11 mouse cellular contexts compared by ENCODE assay signal in the genomic region with DNA sequence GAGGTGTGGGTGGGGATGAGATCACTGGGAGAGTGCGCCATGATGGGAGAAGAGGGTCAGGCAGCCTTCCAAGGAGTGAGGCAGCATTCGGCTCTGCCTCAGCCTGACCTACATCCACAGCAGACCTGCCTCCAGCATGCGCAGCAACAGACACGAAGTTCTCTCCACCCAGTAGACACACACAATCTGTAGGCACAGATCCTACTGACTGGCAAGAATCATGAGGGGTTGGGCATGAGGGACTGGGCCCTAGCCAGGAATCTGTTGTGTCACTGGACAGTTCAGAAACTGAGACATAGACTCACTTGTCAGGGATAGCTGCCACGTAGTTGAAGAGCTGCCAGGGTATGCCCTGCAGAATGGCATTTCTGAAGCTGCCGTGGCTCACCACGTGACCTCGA. TPM values are rescaled to one million over a fixed set of nuclear protein-coding genes. Genes with fewer than 3 reads are reported as not detected.
DNase-seq lines count a peak whose midpoint lies in the region; ATAC-seq lines count a peak whose summit lies in the region.
"Had no signal": no experiment of that assay in that cellular context is flagged by ENCODE, and none has a peak within 500 bp of the region (broad histone marks: within the 10 kb centered on the region; RNA-seq: fewer than 3 reads in every experiment).

No protein-coding gene starts in this region.

- H3K36me3 ChIP-seq in liver, embryonic 11.5 days (ENCODE audit: control insufficient read depth, insufficient read depth, low read length): no peaks in the 10 kb centered on the region
- H3K36me3 ChIP-seq in forebrain, embryonic 12.5 days (replicated peaks): no peaks in the 10 kb centered on the region
- no peaks in the 10 kb centered on the region for H3K36me3 ChIP-seq in forebrain, embryonic 13.5 days (ENCODE audit: poor library complexity, severe bottlenecking)
- H3K36me3 ChIP-seq: G1E; limb, embryonic 15.5 days had no signal

- H3K9ac ChIP-seq in liver, embryonic 11.5 days (ENCODE audit: low read depth, low read length): no peak overlapping the region
- no peak overlapping the region for H3K9ac ChIP-seq in forebrain, embryonic 12.5 days
- no peak overlapping the region for H3K9ac ChIP-seq in forebrain, embryonic 13.5 days
- H3K9ac ChIP-seq: limb, embryonic 15.5 days had no signal

- no peaks in the 10 kb centered on the region for H3K9me3 ChIP-seq in liver, embryonic 11.5 days (ENCODE audit: control insufficient read depth, low read length)
- H3K9me3 ChIP-seq in forebrain, embryonic 12.5 days: no peaks in the 10 kb centered on the region
- H3K9me3 ChIP-seq in forebrain, embryonic 13.5 days (replicated peaks): no peaks in the 10 kb centered on the region
- H3K9me3 ChIP-seq: G1E; limb, embryonic 15.5 days had no signal

- ATAC-seq in liver, embryonic 11.5 days (replicated peaks; ENCODE audit: low FRiP score): no peak
- ATAC-seq in forebrain, embryonic 12.5 days (ENCODE audit: low FRiP score): no peak
- ATAC-seq in forebrain, embryonic 13.5 days: no peak

- no peak overlapping the region for H3K4me3 ChIP-seq in liver, embryonic 11.5 days (ENCODE audit: low read depth, low read length)
- no peak overlapping the region for H3K4me3 ChIP-seq in forebrain, embryonic 12.5 days (replicated peaks)
- no peak overlapping the region for H3K4me3 ChIP-seq in forebrain, embryonic 13.5 days
- H3K4me3 ChIP-seq: limb, embryonic 15.5 days had no signal

- intact Hi-C loops in left cerebral cortex, postnatal 25 days (cut with DNase I): no loop called here

- H3K27me3 ChIP-seq in liver, embryonic 11.5 days (replicated peaks; ENCODE audit: control insufficient read depth, insufficient read depth, low read length): no peaks in the 10 kb centered on the region
- H3K27me3 ChIP-seq in forebrain, embryonic 12.5 days: no peaks in the 10 kb centered on the region
- H3K27me3 ChIP-seq in forebrain, embryonic 13.5 days: no peaks in the 10 kb centered on the region
- H3K27me3 ChIP-seq: limb, embryonic 15.5 days had no signal

- no peak overlapping the region for H3K27ac ChIP-seq in liver, embryonic 11.5 days (ENCODE audit: low read depth, low read length)
- H3K27ac ChIP-seq in forebrain, embryonic 12.5 days: no peak overlapping the region
- H3K27ac ChIP-seq in forebrain, embryonic 13.5 days: no peak overlapping the region
- H3K27ac ChIP-seq: limb, embryonic 15.5 days; macrophage had no signal

- no peaks in the 10 kb centered on the region for H3K4me1 ChIP-seq in liver, embryonic 11.5 days (replicated peaks; ENCODE audit: control insufficient read depth, insufficient read depth, low read length)
- no peaks in the 10 kb centered on the region for H3K4me1 ChIP-seq in forebrain, embryonic 12.5 days
- H3K4me1 ChIP-seq in forebrain, embryonic 13.5 days: no peaks in the 10 kb centered on the region
- H3K4me1 ChIP-seq: limb, embryonic 15.5 days had no signal

- no peak overlapping the region for H3K4me2 ChIP-seq in liver, embryonic 11.5 days
- H3K4me2 ChIP-seq in forebrain, embryonic 12.5 days: no peak overlapping the region
- H3K4me2 ChIP-seq in forebrain, embryonic 13.5 days: no peak overlapping the region
- H3K4me2 ChIP-seq: limb, embryonic 15.5 days had no signal

- WGBS in liver, embryonic 11.5 days: 79% methylated on average over 8 of the region's 8 CpGs
- WGBS in forebrain, embryonic 12.5 days: 90% methylated on average over 8 of the region's 8 CpGs
- WGBS in forebrain, embryonic 13.5 days: 88% methylated on average over 8 of the region's 8 CpGs

- DNase-seq in layer of hippocampus, adult 18-20 months (ENCODE audit: low spot score in 2 of 2): peak; percentile 29 to 65
- no peak for DNase-seq in layer of hippocampus, postnatal 25 days (ENCODE audit: extremely low spot score in 1 of 2, low spot score in 1 of 2)
- peak; percentile 60 for DNase-seq in adrenal gland, postnatal 25 days
- DNase-seq in cerebellum, postnatal 25 days: peak; percentile 74 to 81
- DNase-seq in left cerebral cortex, postnatal 25 days (ENCODE audit: low spot score in 2 of 2): peak; percentile 16 to 86
- DNase-seq in liver, embryonic 11.5 days (ENCODE audit: low spot score): no peak

RNA-seq across cellular contexts. Expression of gene Mesd, which starts 57.4 kb away (rescaled TPM):
- total RNA-seq in layer of hippocampus, adult 18-20 months (2021): 10 to 100 TPM; 65.8 to 68.1 TPM
- total RNA-seq in layer of hippocampus, postnatal 25 days (2021): 10 to 100 TPM; 56.5 to 63.2 TPM
- total RNA-seq in adrenal gland, postnatal 25 days (2021): 80.6 and 96.9 TPM in 2 replicates
- 10 to 100 TPM; 54.7 to 58.8 TPM for total RNA-seq in left cerebral cortex, postnatal 25 days (2021)
- 92.6 and 93.0 TPM in 2 replicates for polyA plus RNA-seq in liver, embryonic 11.5 days (2014; fragmentation: Nextera tagmentation; extraction: Ambion mirVana)
- 75.9 and 80.8 TPM in 2 replicates for polyA plus RNA-seq in forebrain, embryonic 12.5 days (2016; fragmentation: Nextera tagmentation; extraction: Ambion mirVana)
- 68.8 and 69.1 TPM in 2 replicates for polyA plus RNA-seq in forebrain, embryonic 13.5 days (2015; fragmentation: Nextera tagmentation; extraction: Ambion mirVana)

RNA-seq across cellular contexts. Expression of gene Tlnrd1, which starts 57.6 kb away (rescaled TPM):
- 10 to 100 TPM; 21.5 to 23.9 TPM for total RNA-seq in layer of hippocampus, adult 18-20 months (2021)
- total RNA-seq in layer of hippocampus, postnatal 25 days (2021): 10 to 100 TPM; 20.0 to 21.4 TPM
- total RNA-seq in adrenal gland, postnatal 25 days (2021): 16.7 and 17.4 TPM in 2 replicates
- 10 to 100 TPM; 21.4 to 26.5 TPM for total RNA-seq in left cerebral cortex, postnatal 25 days (2021)
- 16.4 and 17.4 TPM in 2 replicates for polyA plus RNA-seq in liver, embryonic 11.5 days (2014; fragmentation: Nextera tagmentation; extraction: Ambion mirVana)
- 8.7 and 10.9 TPM in 2 replicates for polyA plus RNA-seq in forebrain, embryonic 12.5 days (2016; fragmentation: Nextera tagmentation; extraction: Ambion mirVana)
- 4.1 and 4.2 TPM in 2 replicates for polyA plus RNA-seq in forebrain, embryonic 13.5 days (2015; fragmentation: Nextera tagmentation; extraction: Ambion mirVana)

Comparison
In these comparisons a context has a peak if more than half of its experiments do, and no peak if none do; other contexts are left out.
1. DNase-seq: peak in layer of hippocampus, adult 18-20 months (2 of 2), adrenal gland, postnatal 25 days (single experiment), cerebellum, postnatal 25 days (2 of 2) and left cerebral cortex, postnatal 25 days (2 of 2); none in layer of hippocampus, postnatal 25 days (0 of 2) and liver, embryonic 11.5 days (single experiment).